Mouse (Mus musculus) hindbrain, postnatal 0 days (tissue): ENCODE data around the gene Fibp. TPM values are rescaled to one million over a fixed set of nuclear protein-coding genes. Genes with fewer than 3 reads are reported as not detected.

ENCODE experiments used
- ATAC-seq: fragments of 200-750 bp; cut with Nextera tagmentation; 2 replicates; pipeline ENCODE4 v1.8.0; 2017; ENCODE audit warnings: mild to moderate bottlenecking, moderate TSS enrichment, moderate library complexity
- DNase-seq: peaks from one replicate; pipeline ENCODE4 v3.0.0-alpha.2; 2015; ENCODE audit warnings: low spot score
- H3K27ac ChIP-seq: fragments of 300-500 bp; sonication (generic); 2 replicates; pipeline ENCODE4 v1.5.1; 2014; ENCODE audit warnings: mild to moderate bottlenecking
- H3K27me3 ChIP-seq: fragments of 300-500 bp; sonication (generic); 2 replicates; pipeline ENCODE4 v1.6.1; 2014; ENCODE audit warnings: low read length, mixed read lengths; ENCODE audit not compliant: insufficient read depth
- H3K36me3 ChIP-seq: fragments of 300-500 bp; sonication (generic); 2 replicates; pipeline ENCODE4 v1.6.1; 2014; ENCODE audit warnings: low read length, mixed read lengths; ENCODE audit not compliant: insufficient read depth
- H3K4me1 ChIP-seq: fragments of 300-500 bp; sonication (generic); 2 replicates; pipeline ENCODE4 v1.6.1; 2014; ENCODE audit warnings: antibody characterized with exemption, low read length, mixed read lengths; ENCODE audit not compliant: insufficient read depth
- H3K4me2 ChIP-seq: fragments of 300-500 bp; sonication (generic); 2 replicates; pipeline ENCODE4 v1.6.1; 2014; ENCODE audit warnings: low read depth, mild to moderate bottlenecking, low read length, moderate library complexity, mixed read lengths
- H3K4me3 ChIP-seq: fragments of 300-500 bp; sonication (generic); 2 replicates; pipeline ENCODE4 v1.5.1; 2014; ENCODE audit warnings: low read length
- H3K9ac ChIP-seq: fragments of 300-500 bp; sonication (generic); replicated peaks from 2 replicates; pipeline ENCODE4 v1.6.1; 2014; ENCODE audit warnings: mild to moderate bottlenecking, low read length, moderate library complexity, mixed read lengths
- H3K9me3 ChIP-seq: fragments of 300-500 bp; sonication (generic); 2 replicates; pipeline ENCODE4 v1.6.1; 2016; ENCODE audit warnings: low read length, mixed read lengths
- CTCF ChIP-seq: IDR thresholded peaks from 2 replicates; pipeline ENCODE4 v1.5.1; 2016; ENCODE audit warnings: antibody characterized with exemption, control low read depth, low read depth
- WGBS: fragments of 180-500 bp; shearing (Covaris S2); extraction: QIAGEN DNeasy Blood & Tissue Kit; methylation state at CpG from one replicate; pipeline ENCODE4 v1.1.7; 2014; 5-methylcytosine and 5-hydroxymethylcytosine counted together
- polyA plus RNA-seq: library from polyadenylated mRNA; unstranded; fragments of >200 nt; fragmentation: Nextera tagmentation; extraction: Ambion mirVana; gene quantifications from 2 replicates; pipeline ENCODE4 v1.2.1, GENCODE M21; 2015
- total RNA-seq: library from RNA; depleted of rRNA; stranded (reverse); fragments of >200 nt; gene quantifications from 2 replicates; pipeline ENCODE4 v1.2.3, GENCODE M21; 2014

Gene Fibp
- total and polyA plus RNA-seq, 2 experiments from 2014 or later = 103 to 172 TPM

DNA sequence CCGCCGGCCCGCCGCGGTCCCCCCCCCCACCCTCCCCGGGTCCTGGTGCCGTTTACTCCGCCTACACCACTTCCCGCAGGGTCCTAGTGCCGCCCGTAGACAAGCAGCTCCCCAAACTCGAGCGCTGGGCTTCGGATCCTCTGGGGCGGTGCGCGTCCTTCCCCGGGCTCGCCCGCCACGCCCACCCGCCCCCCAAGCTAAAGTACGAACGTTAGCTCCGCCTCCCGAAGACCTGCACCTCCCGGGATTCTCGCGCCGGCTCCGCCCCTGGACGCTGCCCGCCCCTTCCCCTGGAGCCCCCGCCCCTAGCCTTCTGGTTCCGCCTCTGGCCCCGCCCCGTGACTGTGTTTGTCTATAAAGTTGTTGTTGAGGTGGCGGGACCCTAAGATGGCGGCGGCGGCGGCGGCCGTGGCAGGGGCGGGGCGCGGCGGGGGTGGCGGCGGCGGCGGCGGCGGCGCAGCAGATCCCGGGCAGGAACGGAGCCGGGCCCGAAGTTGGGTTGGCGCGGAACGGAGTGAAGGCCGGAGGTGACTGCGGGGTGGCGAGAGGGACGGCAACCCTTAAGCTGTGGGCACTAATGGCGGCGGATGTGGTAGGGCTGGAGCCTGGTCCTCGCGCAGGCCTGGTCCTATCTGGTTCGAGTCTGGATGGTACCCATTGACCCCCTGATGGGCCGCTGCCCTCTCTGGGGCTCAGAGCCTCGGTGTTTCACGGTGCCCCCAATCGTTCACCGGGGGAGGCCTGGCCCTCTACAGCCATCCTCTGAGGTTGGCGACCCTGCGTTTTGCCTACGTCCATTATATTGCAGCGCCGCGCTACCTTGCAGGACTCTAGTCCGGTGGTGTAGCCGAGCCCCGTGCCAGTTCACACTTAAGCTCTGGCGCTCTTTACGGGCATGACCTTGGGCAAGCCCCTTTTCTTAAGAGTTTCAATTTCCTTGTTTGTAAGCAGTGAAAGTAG lies 35.4 kb upstream of the Fibp start, which contains the start of the genes Drap1 and AI837181:
Gene Drap1 (minus strand): TSS at position 198 of the 960 bp plus-strand sequence.
Gene AI837181 (plus strand): TSS at position 363 of the 960 bp plus-strand sequence.
- Histone ChIP-seq H3K9me3 (no peaks in the 10 kb centered on the region), H3K4me2 (peak within 1 kb of the TSS; percentile 90), H3K36me3 (peaks cover 5% of the 10 kb centered on the region; the same call in 1 of the 2 replicates), H3K4me1 (peaks cover 24% of the 10 kb centered on the region), H3K27ac (peak within 1 kb of the TSS; percentile 92), H3K27me3 (no peaks in the 10 kb centered on the region), H3K9ac (peak within 1 kb of the TSS; percentile 94), H3K4me3 (peak within 1 kb of the TSS; percentile 90)
- peak; percentile 98 for DNase-seq
- WGBS = under 1% methylated on average over 70 of the region's 87 CpGs
- TF ChIP-seq CTCF = no peak
- ATAC-seq = peak; percentile 93

DNA sequence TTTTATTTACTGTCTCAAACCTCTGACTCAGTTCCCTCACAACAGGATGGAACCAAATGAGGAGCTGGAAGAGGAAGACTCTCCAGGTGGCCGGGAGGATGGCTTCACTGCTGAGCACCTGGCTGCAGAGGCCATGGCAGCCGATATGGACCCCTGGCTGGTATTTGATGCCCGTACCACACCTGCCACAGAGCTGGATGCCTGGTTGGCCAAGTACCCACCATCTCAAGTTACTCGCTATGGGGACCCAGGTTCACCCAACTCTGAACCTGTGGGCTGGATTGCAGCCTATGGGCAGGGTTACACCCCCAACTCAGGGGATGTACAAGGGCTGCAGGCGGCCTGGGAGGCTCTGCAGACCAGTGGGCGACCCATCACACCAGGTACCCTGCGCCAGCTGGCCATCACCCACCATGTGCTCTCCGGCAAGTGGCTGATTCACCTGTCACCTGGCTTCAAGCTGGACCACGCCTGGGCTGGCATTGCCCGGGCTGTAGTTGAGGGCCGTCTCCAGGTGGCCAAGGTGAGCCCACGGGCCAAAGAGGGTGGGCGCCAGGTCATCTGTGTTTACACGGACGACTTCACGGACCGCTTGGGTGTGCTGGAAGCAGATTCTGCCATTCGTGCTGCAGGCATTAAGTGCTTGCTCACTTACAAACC lies 34.4 kb upstream of the Fibp start:
- Histone ChIP-seq H3K4me2 (peak overlapping the region; percentile 90), H3K9me3 (no peaks in the 10 kb centered on the region), H3K36me3 (no peaks in the 10 kb centered on the region; the same call in 1 of the 2 replicates), H3K27me3 (no peaks in the 10 kb centered on the region), H3K4me1 (peaks cover 24% of the 10 kb centered on the region), H3K9ac (peak overlapping the region; percentile 94), H3K27ac (peak overlapping the region; percentile 92; the same call in 1 of the 2 replicates), H3K4me3 (peak overlapping the region; percentile 90)
- 90% methylated on average over 18 of the region's 18 CpGs for WGBS
- DNase-seq (no peak), ATAC-seq (no peak)
- TF ChIP-seq CTCF = no peak

DNA sequence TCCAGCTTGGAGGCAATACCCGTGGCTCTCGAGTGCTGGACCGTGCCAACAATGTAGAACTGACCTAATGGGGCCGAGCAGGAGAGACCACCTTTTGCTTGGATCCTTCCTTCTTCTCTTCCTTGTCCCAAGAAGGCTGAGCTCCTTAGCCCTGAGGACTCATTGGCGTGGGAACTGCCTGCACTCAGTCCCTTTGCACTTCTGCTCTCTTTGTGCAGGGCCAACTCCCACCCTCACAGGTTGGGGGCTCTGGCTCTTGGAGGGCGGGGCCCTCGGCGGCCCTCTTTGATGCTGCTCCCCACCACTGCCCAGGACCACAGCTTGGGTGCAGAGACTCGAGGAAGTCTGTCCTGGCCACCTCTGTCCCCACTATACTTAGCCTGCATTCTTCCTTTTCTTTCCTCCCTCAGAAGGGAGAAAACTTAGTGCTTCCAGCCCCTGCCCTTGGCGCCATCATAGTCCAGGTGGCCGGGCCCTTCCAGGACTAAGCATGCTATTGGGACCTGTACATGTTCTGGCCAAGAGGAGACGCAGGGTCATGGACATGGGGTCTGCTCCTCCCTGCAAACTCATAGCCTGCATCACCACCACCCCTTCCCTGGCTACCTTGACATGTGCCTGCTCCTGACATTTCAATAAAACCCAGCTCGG lies 33.6 kb upstream of the Fibp start:
- Histone ChIP-seq H3K9ac (no peak overlapping the region), H3K4me3 (no peak overlapping the region), H3K4me1 (peaks cover 24% of the 10 kb centered on the region), H3K27me3 (no peaks in the 10 kb centered on the region), H3K36me3 (no peaks in the 10 kb centered on the region; the same call in 1 of the 2 replicates), H3K9me3 (no peaks in the 10 kb centered on the region), H3K4me2 (no peak overlapping the region), H3K27ac (no peak overlapping the region)
- no peak for ATAC-seq
- TF ChIP-seq CTCF = no peak
- 93% methylated on average over 13 of the region's 13 CpGs for WGBS
- DNase-seq = no peak

DNA sequence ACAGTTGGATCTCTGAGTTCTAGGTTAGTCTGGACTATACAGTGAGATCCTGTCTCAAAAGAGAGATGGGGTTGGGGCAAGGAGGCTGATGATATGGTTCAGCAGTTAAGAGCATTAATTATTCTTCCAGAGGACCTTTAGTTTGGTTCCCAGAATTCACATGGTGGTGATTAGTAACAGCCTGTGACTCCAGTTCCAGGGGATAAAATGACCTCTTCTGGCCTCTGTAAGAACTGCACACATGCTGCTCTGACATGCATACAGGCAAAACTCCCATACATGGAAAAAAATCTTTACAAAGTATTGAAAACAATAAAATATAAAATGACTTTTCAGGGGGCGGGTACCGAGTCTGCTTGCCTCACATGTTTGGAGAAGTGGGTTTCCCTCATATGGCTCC lies 32.3 kb upstream of the Fibp start:
- peak; percentile 51 for DNase-seq
- 88% methylated on average over 2 of the region's 2 CpGs for WGBS
- no peak overlapping the region for H3K27ac ChIP-seq
- H3K9me3 ChIP-seq = no peaks in the 10 kb centered on the region
- no peaks in the 10 kb centered on the region; the same call in 1 of the 2 replicates for H3K36me3 ChIP-seq
- H3K9ac ChIP-seq = no peak overlapping the region
- H3K4me2 ChIP-seq = no peak overlapping the region
- TF ChIP-seq CTCF = peak; percentile 52
- H3K4me3 ChIP-seq = no peak overlapping the region
- ATAC-seq = no peak
- no peaks in the 10 kb centered on the region for H3K27me3 ChIP-seq
- peaks cover 21% of the 10 kb centered on the region for H3K4me1 ChIP-seq

DNA sequence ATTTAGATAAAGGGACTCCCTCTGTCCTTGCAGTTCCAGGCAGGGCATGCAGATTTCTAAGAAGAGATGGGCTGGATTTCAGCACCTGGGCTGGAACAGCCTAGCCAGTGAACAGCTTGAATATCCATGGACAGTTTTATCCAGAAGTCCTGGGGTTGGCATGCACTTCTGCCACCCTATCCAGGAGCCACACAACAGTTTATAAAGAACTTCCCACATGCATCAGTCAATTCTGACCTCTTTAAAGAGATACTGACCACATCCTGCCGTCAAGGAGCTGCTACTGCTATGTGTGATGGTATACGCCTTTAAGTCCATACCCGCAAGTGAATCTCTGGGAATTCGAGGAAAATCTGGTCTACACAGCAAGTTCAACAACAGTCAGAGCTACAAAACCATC lies 31.2 kb upstream of the Fibp start:
- no peak for DNase-seq
- 90% methylated on average over 4 of the region's 4 CpGs for WGBS

DNA sequence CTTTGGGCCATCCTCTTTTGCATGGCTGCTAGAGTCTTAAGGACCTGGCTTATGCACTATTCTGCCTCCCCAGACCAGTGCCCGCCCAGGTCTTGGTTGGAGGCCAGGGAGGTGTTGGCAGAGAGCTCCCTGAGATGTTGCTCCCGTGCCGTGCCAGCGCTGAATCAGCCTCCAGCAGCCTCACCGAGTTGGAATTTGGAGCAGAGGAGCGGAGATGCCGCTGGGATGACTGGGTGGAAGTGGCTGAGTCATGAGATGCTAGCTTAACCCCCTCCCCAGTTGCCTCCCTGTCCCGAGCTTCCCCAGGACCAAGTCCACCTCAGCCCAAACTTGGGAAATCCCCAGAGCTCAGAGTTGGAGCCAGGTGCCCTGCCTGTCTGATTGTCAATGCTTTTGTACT lies 30.6 kb upstream of the Fibp start:
- TF ChIP-seq CTCF = no peak
- Histone ChIP-seq H3K36me3 (no peaks in the 10 kb centered on the region), H3K4me2 (no peak overlapping the region), H3K9me3 (no peaks in the 10 kb centered on the region), H3K4me1 (peaks cover 23% of the 10 kb centered on the region), H3K27me3 (no peaks in the 10 kb centered on the region), H3K9ac (no peak overlapping the region), H3K27ac (0 out of 2 replicates have a peak overlapping the region, but pooled peaks have one; percentile 2), H3K4me3 (no peak overlapping the region)
- DNase-seq (peak; percentile 17), ATAC-seq (no peak)
- WGBS = 37% methylated on average over 8 of the region's 8 CpGs

More for the DNA sequence above, 31.2 kb upstream of the Fibp start:
- Histone ChIP-seq H3K36me3 (no peaks in the 10 kb centered on the region), H3K4me2 (no peak overlapping the region), H3K4me3 (no peak overlapping the region), H3K27ac (no peak overlapping the region), H3K4me1 (peaks cover 23% of the 10 kb centered on the region), H3K9me3 (no peaks in the 10 kb centered on the region), H3K27me3 (no peaks in the 10 kb centered on the region), H3K9ac (no peak overlapping the region)
- no peak for TF ChIP-seq CTCF
- ATAC-seq = no peak
